Mouse (Mus musculus) embryonic facial prominence, embryonic 10.5 days (tissue): ENCODE data around the gene Kdelc2. TPM values are rescaled to one million over a fixed set of nuclear protein-coding genes. Genes with fewer than 3 reads are reported as not detected.

Source experiments
- DNase-seq: peaks from one replicate; pipeline ENCODE4 v3.0.0-alpha.2; 2017; ENCODE audit warnings: low spot score
- H3K27ac ChIP-seq: fragments of 300-500 bp; sonication (generic); replicated peaks from 2 replicates; pipeline ENCODE4 v1.5.1; 2016; ENCODE audit warnings: mild to moderate bottlenecking
- H3K27me3 ChIP-seq: fragments of 300-500 bp; sonication (generic); replicated peaks from 2 replicates; pipeline ENCODE4 v1.6.1; 2016; ENCODE audit warnings: low read depth, mild to moderate bottlenecking; ENCODE audit not compliant: poor library complexity, severe bottlenecking
- H3K36me3 ChIP-seq: fragments of 300-500 bp; sonication (generic); replicated peaks from 2 replicates; pipeline ENCODE4 v1.6.1; 2016; ENCODE audit warnings: mild to moderate bottlenecking, moderate library complexity
- H3K4me1 ChIP-seq: fragments of 300-500 bp; sonication (generic); 2 replicates; pipeline ENCODE4 v1.6.1; 2016
- H3K4me3 ChIP-seq: fragments of 300-500 bp; sonication (generic); 2 replicates; pipeline ENCODE4 v1.5.1; 2016; ENCODE audit warnings: mild to moderate bottlenecking, moderate library complexity
- H3K9me3 ChIP-seq: fragments of 300-500 bp; sonication (generic); 2 replicates; pipeline ENCODE4 v1.6.1; 2016; ENCODE audit warnings: mild to moderate bottlenecking
- WGBS: fragments of 180-500 bp; shearing (Covaris S2); methylation state at CpG from one replicate; pipeline ENCODE4 v1.1.7; 2016; 5-methylcytosine and 5-hydroxymethylcytosine counted together
- polyA plus RNA-seq: library from polyadenylated mRNA; unstranded; fragments of >200 nt; fragmentation: Nextera tagmentation; extraction: Ambion mirVana; gene quantifications from 2 replicates; pipeline ENCODE4 v1.2.1, GENCODE M21; 2016

The Kdelc2 gene
- polyA plus RNA-seq, 1 experiment from 2014 or later, result 9.7 TPM

DNA sequence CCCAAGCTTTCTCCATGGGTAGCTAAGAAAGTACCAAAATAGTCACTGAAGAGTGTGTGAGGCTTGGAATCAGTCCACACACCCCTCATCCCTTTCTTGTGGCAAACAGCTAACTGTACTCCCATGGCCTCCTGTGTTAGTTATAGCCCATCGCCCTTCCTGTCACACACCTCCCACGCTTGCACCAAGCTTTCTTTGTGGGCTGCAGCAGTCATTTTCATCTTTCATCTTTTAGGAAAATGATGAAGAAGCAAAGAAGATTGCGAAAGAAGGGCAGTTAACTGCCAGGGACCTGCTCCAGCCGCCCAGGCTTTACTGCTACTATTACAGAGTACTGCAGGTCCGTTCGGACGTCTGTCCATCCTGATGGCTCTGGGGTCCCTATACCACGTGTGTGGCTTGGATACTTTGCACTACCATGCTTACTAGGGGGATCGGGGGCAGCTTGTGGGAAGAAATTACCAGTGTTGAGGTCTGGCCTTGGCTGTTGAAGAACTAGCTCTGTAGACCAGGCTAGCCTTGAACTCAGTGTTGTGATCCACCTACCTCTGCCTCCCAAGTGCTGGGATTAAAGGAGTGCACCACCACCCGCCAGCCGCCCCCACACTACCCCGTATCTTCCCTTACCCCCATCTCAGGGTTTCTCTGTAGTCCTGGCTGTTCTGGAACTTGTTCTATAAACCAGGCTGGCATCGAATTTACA lies 14.0 kb downstream of the Kdelc2 start:
- Histone ChIP-seq H3K4me3 (no peak overlapping the region), H3K27me3 (no peaks in the 10 kb centered on the region), H3K27ac (no peak overlapping the region), H3K4me1 (peaks cover 8% of the 10 kb centered on the region), H3K36me3 (no peaks in the 10 kb centered on the region), H3K9me3 (no peaks in the 10 kb centered on the region)
- 82% methylated on average over 13 of the region's 13 CpGs for WGBS
- no peak for DNase-seq

DNA sequence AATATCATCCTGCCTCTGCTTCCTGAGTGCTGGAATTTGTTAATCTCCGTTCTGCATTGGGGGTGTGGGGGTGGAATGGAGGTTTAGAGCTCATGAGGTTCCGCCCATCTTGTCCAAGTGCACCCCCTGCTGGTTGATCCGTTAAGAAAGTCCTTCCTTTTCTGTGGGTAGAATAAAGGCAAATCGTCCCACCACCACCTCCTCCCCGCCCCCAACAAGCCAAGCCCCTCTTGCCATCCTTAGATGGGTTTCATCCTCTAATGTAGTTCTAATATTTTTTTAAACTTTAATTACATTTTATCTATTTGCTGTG lies 14.5 kb downstream of the Kdelc2 start:
- Histone ChIP-seq H3K4me3 (no peak overlapping the region), H3K27me3 (no peaks in the 10 kb centered on the region), H3K36me3 (no peaks in the 10 kb centered on the region), H3K27ac (no peak overlapping the region), H3K9me3 (no peaks in the 10 kb centered on the region), H3K4me1 (peaks cover 10% of the 10 kb centered on the region)
- 10% methylated on average over 5 of the region's 5 CpGs for WGBS
- DNase-seq, result peak; percentile 67

DNA sequence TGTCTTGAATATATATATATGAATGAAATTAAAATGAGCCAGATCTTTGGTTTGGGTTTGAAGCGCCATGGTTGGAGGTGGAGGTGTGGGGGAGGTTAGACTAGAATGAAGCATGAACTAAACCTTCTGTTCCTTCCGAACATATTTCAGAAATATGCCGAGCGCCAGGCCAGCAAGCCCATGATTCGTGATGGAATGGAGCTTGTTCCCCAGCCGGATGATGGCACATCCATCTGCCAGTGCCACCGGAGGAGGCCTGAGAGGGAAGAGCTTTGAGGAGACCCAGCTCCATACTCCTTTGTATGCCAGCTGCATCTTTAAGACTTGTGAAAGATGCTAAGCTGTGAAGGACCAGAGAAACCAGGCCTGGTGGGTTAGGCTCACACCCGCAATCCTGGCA lies 15.7 kb downstream of the Kdelc2 start:
- Histone ChIP-seq H3K27ac (no peak overlapping the region), H3K9me3 (no peaks in the 10 kb centered on the region), H3K4me1 (peaks cover 13% of the 10 kb centered on the region), H3K4me3 (no peak overlapping the region), H3K36me3 (no peaks in the 10 kb centered on the region), H3K27me3 (no peaks in the 10 kb centered on the region)
- 94% methylated on average over 8 of the region's 8 CpGs for WGBS
- no peak for DNase-seq

DNA sequence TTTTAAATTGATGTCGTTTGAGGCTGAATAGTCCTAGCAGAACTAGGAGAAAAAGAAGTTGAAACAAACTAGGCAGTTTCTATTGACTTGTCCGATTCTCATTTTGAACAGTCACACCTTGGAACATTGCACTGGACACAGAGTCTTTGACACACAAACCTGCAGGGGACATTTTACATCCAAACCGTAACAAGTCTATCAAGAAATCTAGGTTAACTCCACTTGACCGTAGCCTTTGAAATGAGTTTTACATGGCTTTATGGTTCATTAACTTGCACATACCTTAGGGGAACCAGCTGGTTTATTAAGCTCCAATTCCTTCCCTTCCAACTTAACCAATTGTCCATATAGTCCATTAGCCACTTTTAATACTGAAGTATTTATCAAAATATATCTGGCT lies 16.9 kb downstream of the Kdelc2 start:
- WGBS, result 95% methylated on average over 4 of the region's 4 CpGs
- DNase-seq, result no peak
- H3K27me3 ChIP-seq, result no peaks in the 10 kb centered on the region
- H3K4me1 ChIP-seq, result peaks cover 24% of the 10 kb centered on the region
- H3K36me3 ChIP-seq, result no peaks in the 10 kb centered on the region
- no peaks in the 10 kb centered on the region for H3K9me3 ChIP-seq
- no peak overlapping the region for H3K4me3 ChIP-seq
- no peak overlapping the region for H3K27ac ChIP-seq

DNA sequence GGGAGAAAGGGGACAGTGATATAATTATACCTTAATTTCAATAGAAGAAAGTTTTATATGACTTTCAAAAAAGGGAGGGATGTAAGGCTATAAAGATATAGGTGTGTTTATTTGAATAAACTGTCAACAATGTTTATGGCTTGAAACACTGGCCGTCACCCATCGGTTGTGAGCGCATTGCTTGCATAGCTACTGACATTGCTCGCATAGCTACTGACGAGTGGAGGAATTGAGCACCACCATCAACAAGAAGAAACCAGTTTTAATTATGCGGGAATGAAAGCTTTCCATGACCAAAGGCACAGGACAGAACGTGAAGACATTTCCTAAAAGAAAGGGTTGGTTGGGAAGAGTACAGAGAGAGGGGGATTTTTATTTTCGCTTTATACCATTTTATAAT lies 17.3 kb downstream of the Kdelc2 start:
- Histone ChIP-seq H3K4me3 (no peak overlapping the region), H3K36me3 (no peaks in the 10 kb centered on the region), H3K9me3 (no peaks in the 10 kb centered on the region), H3K27me3 (no peaks in the 10 kb centered on the region), H3K27ac (no peak overlapping the region), H3K4me1 (peaks cover 25% of the 10 kb centered on the region)
- no peak for DNase-seq
- WGBS, result 85% methylated on average over 8 of the region's 8 CpGs

DNA sequence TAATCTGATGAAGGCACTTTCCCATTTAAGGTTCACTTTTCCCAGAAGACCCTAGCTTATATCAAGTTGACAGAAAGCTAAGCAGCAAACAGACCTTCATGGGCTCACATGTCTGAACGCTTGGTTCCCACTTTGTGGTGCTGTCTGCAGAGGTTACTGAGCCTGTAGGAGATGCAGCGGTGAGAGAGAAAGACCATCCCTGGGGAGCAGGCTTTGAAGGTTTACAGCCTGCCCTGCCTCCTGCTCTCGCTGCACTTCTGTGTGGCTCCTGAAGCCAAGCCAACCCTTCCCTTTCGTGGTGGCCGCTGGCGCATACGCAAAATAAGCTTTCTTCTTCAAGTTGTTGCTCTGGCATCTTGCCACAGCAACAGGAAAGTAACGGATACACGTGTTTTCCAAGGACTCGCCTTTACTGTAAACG lies 18.5 kb downstream of the Kdelc2 start, which contains the start of gene 4930550C14Rik:
4930550C14Rik (plus strand) TSS at position 35 of the 421 bp plus-strand sequence.
- Histone ChIP-seq H3K27me3 (no peaks in the 10 kb centered on the region), H3K4me3 (no peak within 1 kb of the TSS), H3K4me1 (peaks cover 25% of the 10 kb centered on the region), H3K27ac (peak within 1 kb of the TSS; percentile 19; the same call in 1 of the 2 replicates), H3K36me3 (no peaks in the 10 kb centered on the region), H3K9me3 (no peaks in the 10 kb centered on the region)
- 33% methylated on average over 11 of the region's 11 CpGs for WGBS
- DNase-seq, result no peak

DNA sequence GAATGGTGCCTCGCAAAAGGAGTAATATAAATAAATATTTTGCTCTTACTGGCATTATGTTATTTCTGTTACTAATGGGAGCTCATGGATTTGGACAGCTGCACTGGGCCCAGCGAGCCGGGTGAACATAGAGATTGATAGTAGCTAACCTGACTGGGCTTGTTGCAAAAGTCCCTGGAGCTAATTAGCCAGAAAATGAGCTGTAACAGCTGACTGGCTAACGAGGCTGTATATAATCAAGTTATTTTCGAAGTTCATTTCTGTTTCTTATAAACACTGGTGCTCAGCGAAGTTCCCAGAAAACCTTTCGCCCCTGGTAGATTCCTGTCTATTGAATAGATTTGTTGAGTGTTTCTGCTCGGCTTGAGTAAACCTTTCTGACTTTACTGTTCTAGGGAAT lies 19.2 kb downstream of the Kdelc2 start:
- DNase-seq, result no peak
- Histone ChIP-seq H3K27ac (no peak overlapping the region), H3K27me3 (no peaks in the 10 kb centered on the region), H3K9me3 (no peaks in the 10 kb centered on the region), H3K4me1 (peaks cover 25% of the 10 kb centered on the region), H3K36me3 (no peaks in the 10 kb centered on the region), H3K4me3 (no peak overlapping the region)
- WGBS, result 76% methylated on average over 8 of the region's 8 CpGs

DNA sequence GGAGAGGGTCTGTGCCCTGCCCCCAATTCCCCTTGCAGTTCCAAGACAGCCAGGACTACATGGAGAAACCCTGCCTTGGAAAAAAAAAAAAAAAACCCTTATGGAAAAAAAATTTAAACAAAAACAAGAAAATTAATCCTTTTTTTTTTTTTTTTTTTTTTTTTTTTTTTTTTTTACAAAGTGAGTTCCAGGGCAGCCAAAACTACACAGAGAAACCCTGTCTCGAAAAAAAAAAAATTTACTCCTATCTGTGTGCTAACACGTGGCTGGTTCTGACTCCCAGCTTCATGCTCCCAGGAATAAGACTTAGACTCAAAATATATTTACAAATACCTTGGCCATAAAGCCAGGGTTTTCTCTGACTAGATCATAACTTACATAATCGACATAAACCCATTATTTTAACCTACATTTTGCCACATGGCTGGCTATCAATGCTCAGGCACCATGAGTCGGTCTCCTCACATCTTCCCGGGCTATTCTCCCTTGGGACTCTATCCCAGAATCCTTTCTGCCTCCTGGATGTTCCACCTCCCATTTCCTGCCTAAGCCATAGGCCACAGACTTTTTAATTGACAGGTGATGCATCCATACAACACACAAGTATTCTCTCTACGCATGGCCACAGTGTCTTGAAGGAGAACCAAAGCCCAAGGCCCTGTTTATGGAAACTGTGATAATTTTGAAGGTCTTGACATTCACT lies 20.4 kb downstream of the Kdelc2 start:
- H3K27me3 ChIP-seq, result no peaks in the 10 kb centered on the region
- peaks cover 25% of the 10 kb centered on the region for H3K4me1 ChIP-seq
- peak overlapping the region; percentile 86; the same call in 1 of the 2 replicates for H3K27ac ChIP-seq
- no peaks in the 10 kb centered on the region for H3K36me3 ChIP-seq
- DNase-seq, result no peak
- no peaks in the 10 kb centered on the region for H3K9me3 ChIP-seq
- H3K4me3 ChIP-seq, result no peak overlapping the region
- 88% methylated on average over 6 of the region's 6 CpGs for WGBS

DNA sequence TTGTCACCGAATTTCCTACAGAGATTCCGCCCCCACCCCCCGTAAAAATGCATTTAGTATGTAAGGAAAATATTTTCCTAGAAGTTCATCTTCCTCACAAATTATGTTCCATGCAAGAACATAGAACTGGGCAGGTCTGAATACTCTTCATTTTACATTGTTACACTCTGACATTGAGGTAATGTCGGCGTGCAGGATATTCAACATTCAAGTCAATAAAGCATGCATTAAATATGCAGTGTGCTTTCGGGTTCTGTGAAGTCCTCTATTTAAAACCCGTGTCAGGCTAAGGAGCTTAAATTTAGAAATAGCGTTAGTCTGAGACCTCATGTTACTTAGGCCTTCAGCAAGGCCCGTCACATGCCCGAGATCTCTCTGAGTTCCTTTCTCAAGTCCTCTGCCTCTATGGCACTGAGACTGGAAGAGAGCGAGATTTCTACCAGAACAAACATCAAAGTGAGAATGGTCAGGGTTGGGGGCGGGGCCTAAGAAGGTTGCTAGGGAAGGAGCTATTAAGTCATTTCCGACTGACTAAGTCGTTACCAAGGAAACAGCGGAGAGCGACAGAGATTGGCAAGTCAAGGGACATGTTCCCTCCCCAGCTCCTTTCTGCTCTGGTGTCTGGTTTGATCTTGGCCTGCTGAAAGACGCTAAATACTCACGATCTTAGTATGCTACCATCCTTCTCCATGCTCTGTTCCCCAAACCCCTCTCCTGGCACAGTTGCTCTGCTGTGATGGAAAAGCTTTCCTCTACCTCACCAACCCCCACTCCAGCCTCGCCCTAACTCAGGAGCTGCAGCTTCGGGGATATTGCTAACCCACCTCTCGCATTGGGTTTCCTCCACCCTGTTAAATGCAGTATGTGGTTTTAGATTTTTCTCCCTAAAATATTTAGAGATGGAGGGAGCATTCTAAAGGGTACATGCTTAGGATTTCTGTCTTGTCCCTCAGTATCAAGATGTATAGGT lies 21.2 kb downstream of the Kdelc2 start:
- Histone ChIP-seq H3K9me3 (no peaks in the 10 kb centered on the region), H3K4me1 (peaks cover 25% of the 10 kb centered on the region), H3K27ac (peak overlapping the region; percentile 86), H3K4me3 (peak overlapping the region; percentile 56), H3K36me3 (no peaks in the 10 kb centered on the region), H3K27me3 (no peaks in the 10 kb centered on the region)
- WGBS, result 31% methylated on average over 21 of the region's 21 CpGs
- peak; percentile 89 for DNase-seq

DNA sequence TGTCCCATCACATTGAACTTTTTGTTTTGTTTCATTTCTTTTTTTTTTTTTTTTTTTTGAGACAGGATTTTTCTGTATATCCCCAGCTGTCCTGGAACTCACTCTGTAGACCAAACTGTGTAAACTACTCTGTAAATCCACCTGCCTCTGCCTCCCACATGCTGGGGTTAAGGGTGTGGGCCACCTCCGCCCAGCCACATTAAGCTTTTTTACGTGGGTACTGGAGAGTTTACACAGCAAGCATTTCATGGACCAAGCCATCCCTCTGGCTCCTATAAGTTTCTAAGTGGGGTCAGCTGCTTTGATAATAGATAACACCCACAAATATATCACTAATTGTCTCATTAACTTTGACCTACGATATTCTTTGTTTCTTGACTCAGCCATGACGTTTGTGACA lies 24.7 kb downstream of the Kdelc2 start:
- WGBS, result 89% methylated on average over 4 of the region's 4 CpGs

DNA sequence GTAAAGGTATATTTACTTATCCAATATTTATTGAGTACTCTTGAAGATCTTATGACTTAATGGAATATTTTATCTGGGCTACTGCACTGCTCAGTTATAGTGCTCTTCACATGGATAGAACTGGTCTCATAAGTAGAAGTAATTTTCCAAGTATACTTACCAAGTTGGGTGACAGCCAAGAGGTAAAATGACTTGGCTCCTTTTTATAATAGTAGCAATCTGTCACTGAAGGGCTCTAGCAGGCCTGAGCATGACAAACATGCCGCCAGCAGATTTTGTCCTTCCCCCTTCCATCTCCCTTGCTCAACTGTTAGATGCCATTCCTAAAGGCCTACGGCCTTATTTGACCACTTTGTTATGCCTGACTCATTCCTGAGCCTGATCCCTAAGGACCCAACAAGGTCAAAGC lies 25.1 kb downstream of the Kdelc2 start:
- 83% methylated on average over 2 of the region's 2 CpGs for WGBS
- Histone ChIP-seq H3K27me3 (no peaks in the 10 kb centered on the region), H3K27ac (no peak overlapping the region), H3K4me3 (no peak overlapping the region), H3K9me3 (no peaks in the 10 kb centered on the region), H3K36me3 (no peaks in the 10 kb centered on the region), H3K4me1 (peaks cover 15% of the 10 kb centered on the region)
- no peak for DNase-seq

More for the DNA sequence above, 24.7 kb downstream of the Kdelc2 start:
- Histone ChIP-seq H3K27me3 (no peaks in the 10 kb centered on the region), H3K4me1 (peaks cover 15% of the 10 kb centered on the region), H3K4me3 (no peak overlapping the region), H3K9me3 (no peaks in the 10 kb centered on the region), H3K27ac (no peak overlapping the region), H3K36me3 (no peaks in the 10 kb centered on the region)
- no peak for DNase-seq

DNA sequence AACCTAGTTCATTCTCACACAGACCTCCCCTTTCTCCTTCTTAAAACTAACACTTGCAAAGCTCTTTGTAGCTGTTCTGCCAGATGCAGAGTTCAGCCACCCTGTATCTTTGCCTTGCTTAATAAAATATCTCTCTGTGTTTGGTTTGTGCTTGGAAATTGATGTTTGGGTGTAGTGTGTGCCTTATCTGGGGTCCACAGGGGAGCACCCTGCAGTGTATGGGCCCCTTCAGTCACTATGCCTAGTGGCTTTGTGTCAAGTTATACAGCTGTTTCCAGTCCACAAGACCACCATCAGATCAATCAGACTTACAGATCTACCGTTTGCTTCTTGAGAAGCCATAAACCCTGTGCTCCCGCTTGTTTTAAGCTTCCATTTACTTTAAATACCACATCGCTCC lies 25.6 kb downstream of the Kdelc2 start:
- H3K4me3 ChIP-seq, result no peak overlapping the region
- H3K9me3 ChIP-seq, result no peaks in the 10 kb centered on the region
- no peak overlapping the region for H3K27ac ChIP-seq
- DNase-seq, result no peak
- H3K27me3 ChIP-seq, result no peaks in the 10 kb centered on the region
- WGBS, result 94% methylated on average over 3 of the region's 3 CpGs
- H3K36me3 ChIP-seq, result no peaks in the 10 kb centered on the region
- H3K4me1 ChIP-seq, result peaks cover 13% of the 10 kb centered on the region
